Mouse (Mus musculus) intestine, embryonic 15.5 days (tissue): ENCODE measurements around the gene Mrpl21. TPM values are rescaled to one million over a fixed set of nuclear protein-coding genes. Genes with fewer than 3 reads are reported as not detected.

Source experiments
- ATAC-seq: fragments of 200-750 bp; cut with Nextera tagmentation; 2 replicates; pipeline ENCODE4 v1.8.0; 2017; ENCODE audit warnings: moderate TSS enrichment, moderate library complexity
- H3K27ac ChIP-seq: fragments of 300-500 bp; sonication (generic); 2 replicates; pipeline ENCODE4 v1.5.1; 2015; ENCODE audit warnings: mild to moderate bottlenecking, inconsistent platforms
- H3K27me3 ChIP-seq: fragments of 300-500 bp; sonication (generic); replicated peaks from 2 replicates; pipeline ENCODE4 v1.6.1; 2015; ENCODE audit warnings: inconsistent platforms
- H3K36me3 ChIP-seq: fragments of 300-500 bp; sonication (generic); 2 replicates; pipeline ENCODE4 v1.6.1; 2015; ENCODE audit warnings: inconsistent platforms
- H3K4me1 ChIP-seq: fragments of 300-500 bp; sonication (generic); replicated peaks from 2 replicates; pipeline ENCODE4 v1.6.1; 2015; ENCODE audit warnings: inconsistent platforms
- H3K4me2 ChIP-seq: fragments of 300-500 bp; sonication (generic); replicated peaks from 2 replicates; pipeline ENCODE4 v1.6.1; 2015; ENCODE audit warnings: mild to moderate bottlenecking, inconsistent platforms
- H3K4me3 ChIP-seq: fragments of 300-500 bp; sonication (generic); replicated peaks from 2 replicates; pipeline ENCODE4 v1.5.1; 2015; ENCODE audit warnings: inconsistent platforms
- H3K9ac ChIP-seq: fragments of 300-500 bp; sonication (generic); 2 replicates; pipeline ENCODE4 v1.6.1; 2015; ENCODE audit warnings: inconsistent platforms
- H3K9me3 ChIP-seq: fragments of 300-500 bp; sonication (generic); 2 replicates; pipeline ENCODE4 v1.6.1; 2016; ENCODE audit warnings: inconsistent platforms
- WGBS: fragments of 180-500 bp; shearing (Covaris S2); methylation state at CpG from one replicate; pipeline ENCODE4 v1.1.7; 2015; 5-methylcytosine and 5-hydroxymethylcytosine counted together
- polyA plus RNA-seq: library from polyadenylated mRNA; unstranded; fragments of >200 nt; fragmentation: Nextera tagmentation; extraction: Ambion mirVana; gene quantifications from 2 replicates; pipeline ENCODE4 v1.2.1, GENCODE M21; 2015

Mrpl21 gene
- polyA plus RNA-seq, 1 experiment from 2014 or later, result 138 TPM

DNA sequence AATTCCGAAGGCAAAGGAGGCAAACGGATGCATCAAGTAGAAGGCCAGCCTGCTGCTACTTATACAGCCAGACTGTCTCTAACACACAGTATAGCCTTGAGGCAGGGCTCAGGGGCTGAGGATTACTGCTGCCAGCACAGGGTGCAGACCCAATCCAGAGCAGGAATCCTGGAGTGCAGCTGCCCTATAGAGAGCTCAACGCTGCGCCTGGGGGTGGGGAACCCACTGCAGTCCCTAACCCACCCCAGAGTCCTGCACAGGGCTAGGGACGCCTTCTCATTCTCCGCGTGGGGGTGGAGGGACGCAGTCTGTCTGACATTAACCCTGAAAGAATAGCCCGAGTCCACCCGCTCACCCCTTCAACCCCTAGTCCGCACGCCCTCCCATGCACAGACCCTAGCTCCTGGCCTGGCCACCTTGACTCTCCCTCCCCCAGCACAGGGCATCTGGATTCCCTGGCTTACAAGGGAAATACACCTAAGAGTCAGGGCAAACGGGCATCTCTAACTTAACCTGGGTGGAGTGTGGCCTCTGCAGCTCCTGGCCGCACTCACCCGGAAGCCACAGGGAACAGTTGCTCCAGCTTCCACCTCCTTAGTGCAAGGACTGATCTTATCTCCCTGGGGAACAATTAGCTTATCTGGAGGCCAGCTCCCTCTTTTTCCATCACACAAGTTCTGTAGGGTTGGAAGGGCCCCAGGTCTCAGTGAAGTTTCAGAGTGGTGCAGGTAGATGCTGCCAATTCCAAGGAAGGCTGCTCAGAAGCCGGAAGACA, 24.7 kb downstream of the Mrpl21 start:
- Histone ChIP-seq H3K36me3 (no peaks in the 10 kb centered on the region), H3K4me3 (no peak overlapping the region), H3K4me1 (0 out of 2 replicates have a peak, but pooled peaks cover 5% of the 10 kb centered on the region), H3K27ac (0 out of 2 replicates have a peak overlapping the region, but pooled peaks have one; percentile 32), H3K4me2 (no peak overlapping the region), H3K27me3 (no peaks in the 10 kb centered on the region), H3K9me3 (no peaks in the 10 kb centered on the region), H3K9ac (no peak overlapping the region)
- WGBS, result 53% methylated on average over 16 of the region's 16 CpGs
- ATAC-seq, result peak; percentile 89

DNA sequence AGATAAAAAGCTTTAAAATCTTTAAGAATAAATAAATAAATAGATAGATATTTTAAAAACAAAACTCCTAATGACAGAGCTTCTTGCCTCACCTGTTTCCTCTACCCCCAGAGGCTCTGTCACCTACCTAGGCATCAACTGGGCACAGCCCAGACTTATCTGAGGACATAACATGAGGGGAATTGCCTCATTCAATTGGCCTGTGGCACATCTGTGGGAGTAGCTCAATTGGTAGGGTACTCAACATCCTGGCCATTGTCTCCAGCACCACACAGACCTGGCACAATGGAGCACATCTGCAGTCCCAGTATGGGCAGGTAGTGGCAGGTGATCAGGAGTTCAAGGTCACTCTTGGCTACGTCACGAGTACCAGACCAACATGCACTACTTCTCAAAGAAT, 36.6 kb downstream of the Mrpl21 start:
- no peak overlapping the region for H3K4me3 ChIP-seq
- no peaks in the 10 kb centered on the region for H3K27me3 ChIP-seq
- H3K9ac ChIP-seq, result no peak overlapping the region
- H3K27ac ChIP-seq, result peak overlapping the region; percentile 45; the same call in 1 of the 2 replicates
- H3K9me3 ChIP-seq, result no peaks in the 10 kb centered on the region
- H3K4me2 ChIP-seq, result 0 out of 2 replicates have a peak overlapping the region, but pooled peaks have one; percentile 35
- no peak for ATAC-seq
- 66% methylated on average over 2 of the region's 2 CpGs for WGBS
- no peaks in the 10 kb centered on the region for H3K36me3 ChIP-seq
- peaks cover 31% of the 10 kb centered on the region for H3K4me1 ChIP-seq

DNA sequence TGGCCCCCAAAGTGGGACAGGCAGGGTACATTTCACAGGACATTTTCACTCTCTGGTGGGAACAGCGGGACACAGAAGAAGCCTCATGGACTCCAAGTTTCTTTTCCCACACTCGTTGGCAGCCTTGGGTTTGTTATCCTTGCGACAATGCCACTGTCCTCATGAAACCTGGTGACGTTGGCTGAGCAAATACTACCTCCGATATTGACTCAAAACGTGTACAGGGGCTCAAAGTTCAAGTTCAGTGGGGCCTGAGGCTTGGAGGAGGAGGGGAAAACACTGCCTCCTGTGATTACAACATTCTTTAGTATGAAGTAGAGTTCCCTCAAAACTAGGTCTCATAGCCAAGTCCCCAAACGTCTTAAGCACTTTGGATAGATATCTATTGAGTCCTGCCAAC, 37.4 kb downstream of the Mrpl21 start:
- Histone ChIP-seq H3K4me2 (peak overlapping the region; percentile 35), H3K9me3 (no peaks in the 10 kb centered on the region), H3K4me3 (no peak overlapping the region), H3K9ac (no peak overlapping the region), H3K27me3 (no peaks in the 10 kb centered on the region), H3K4me1 (peaks cover 37% of the 10 kb centered on the region), H3K36me3 (no peaks in the 10 kb centered on the region), H3K27ac (peak overlapping the region; percentile 45)
- peak; percentile 33 for ATAC-seq
- 52% methylated on average over 7 of the region's 7 CpGs for WGBS

DNA sequence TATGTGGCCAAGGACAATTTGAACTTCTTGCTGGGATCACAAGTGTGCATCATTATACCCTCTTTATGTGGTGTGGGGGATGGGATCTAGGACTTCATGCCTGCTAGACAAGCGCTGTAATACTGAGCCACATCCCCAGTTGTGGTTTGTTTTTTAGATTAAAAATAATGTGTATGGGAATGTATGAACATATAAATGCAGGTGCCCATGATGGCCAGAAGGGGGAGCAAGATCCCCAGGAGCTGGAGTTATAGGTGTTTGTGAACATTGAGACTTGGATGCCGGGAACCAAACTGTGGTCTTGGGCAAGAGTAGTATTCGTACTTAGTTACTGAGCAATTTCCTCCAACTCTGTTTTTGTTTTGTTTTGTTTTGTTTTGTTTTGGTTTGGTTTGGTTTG, 38.1 kb downstream of the Mrpl21 start:
- WGBS, result 81% methylated on average over 3 of the region's 3 CpGs
- Histone ChIP-seq H3K4me2 (no peak overlapping the region), H3K9ac (no peak overlapping the region), H3K9me3 (no peaks in the 10 kb centered on the region), H3K4me3 (no peak overlapping the region), H3K36me3 (no peaks in the 10 kb centered on the region), H3K27ac (no peak overlapping the region), H3K27me3 (no peaks in the 10 kb centered on the region), H3K4me1 (peaks cover 40% of the 10 kb centered on the region)
- ATAC-seq, result no peak

DNA sequence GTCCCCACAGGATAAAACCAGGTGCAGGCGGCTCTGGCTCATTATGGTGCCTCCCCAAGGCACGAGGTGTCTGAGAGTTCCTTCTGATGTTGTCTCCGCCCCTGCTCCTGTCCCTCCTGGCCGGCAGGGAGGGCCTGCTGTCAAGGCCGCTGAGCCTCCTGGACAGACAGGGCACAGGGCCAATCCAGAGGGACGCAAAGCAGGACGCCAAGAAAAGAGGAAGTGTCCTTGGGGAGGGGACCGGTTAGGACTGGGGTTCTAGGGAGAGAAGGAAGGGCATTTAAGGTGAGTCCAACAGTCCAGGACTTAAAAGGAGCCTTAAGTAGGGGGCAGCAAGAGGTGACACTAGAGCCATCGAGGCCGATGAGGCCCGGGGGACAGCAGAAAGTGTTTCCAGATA, 38.9 kb downstream of the Mrpl21 start:
- H3K4me3 ChIP-seq, result peak overlapping the region; percentile 63; the same call in 1 of the 2 replicates
- no peaks in the 10 kb centered on the region for H3K27me3 ChIP-seq
- WGBS, result 9% methylated on average over 11 of the region's 11 CpGs
- H3K4me1 ChIP-seq, result peaks cover 48% of the 10 kb centered on the region
- no peak overlapping the region for H3K9ac ChIP-seq
- peak; percentile 21 for ATAC-seq
- H3K36me3 ChIP-seq, result no peaks in the 10 kb centered on the region
- peak overlapping the region; percentile 62; the same call in 1 of the 2 replicates for H3K27ac ChIP-seq
- peak overlapping the region; percentile 97 for H3K4me2 ChIP-seq
- H3K9me3 ChIP-seq, result no peaks in the 10 kb centered on the region

DNA sequence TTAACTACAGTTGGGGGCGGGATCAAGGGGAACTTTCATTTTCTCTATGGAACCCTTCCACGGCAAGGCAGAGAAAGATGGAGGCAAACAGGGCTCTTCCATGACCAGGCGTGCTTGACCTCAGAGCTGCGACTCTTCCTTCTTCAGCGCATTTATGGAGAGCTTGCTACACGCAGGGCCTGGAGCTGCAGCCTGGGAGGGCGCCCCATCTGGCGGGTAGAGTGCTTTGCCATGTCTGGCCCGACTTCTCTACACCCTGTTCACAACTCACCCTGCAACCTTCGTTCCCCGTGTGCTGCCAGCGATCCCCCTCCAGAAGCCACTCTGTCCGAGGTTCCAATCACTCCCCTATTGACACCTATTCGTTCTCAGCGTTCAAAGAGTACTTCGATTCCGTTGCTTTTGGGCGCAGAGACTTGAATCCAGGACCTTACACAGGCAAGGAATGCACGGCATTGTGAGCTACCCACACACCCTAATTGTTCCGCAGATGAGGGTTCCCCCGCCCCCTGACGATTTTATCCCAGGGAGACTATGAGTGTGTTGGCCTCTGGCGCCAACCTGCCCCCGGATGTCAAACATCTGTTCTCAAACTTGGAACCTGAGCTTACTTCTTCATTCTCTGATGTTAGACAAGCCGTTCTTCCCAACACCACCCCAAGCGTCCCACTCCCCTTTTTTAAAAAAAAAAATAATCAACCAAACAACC, 39.7 kb downstream of the Mrpl21 start, which contains the start of gene Cpt1a:
Gene Cpt1a, plus strand, starts transcription at position 74 of the 709 bp plus-strand sequence.
- 0 out of 2 replicates have a peak, but pooled peaks have one; percentile 7 for ATAC-seq

DNA sequence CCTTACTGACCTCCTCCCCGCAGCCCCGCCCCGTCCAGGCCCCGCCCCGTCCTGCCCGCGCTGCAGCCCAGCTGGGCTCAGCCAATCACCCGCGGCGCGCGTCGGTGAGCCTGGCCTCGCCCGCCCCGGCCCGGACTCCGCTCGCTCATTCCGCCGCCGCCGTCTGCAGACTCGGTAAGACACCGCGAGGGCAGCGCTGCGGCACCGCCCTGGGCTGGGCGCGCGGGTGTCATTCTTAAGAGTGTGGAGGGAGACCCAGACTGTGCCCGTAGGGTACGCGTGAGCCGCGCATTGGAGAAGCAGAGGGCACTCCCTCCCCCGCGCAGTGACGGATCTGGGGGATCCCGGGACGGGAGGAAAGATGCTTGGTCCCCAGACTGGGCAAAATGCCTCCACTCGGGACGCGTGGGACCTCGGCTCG, 40.5 kb downstream of the Mrpl21 start:
- H3K27ac ChIP-seq, result peak overlapping the region; percentile 94
- peak overlapping the region; percentile 63 for H3K4me3 ChIP-seq
- peak overlapping the region; percentile 97 for H3K4me2 ChIP-seq
- no peaks in the 10 kb centered on the region for H3K36me3 ChIP-seq
- no peaks in the 10 kb centered on the region for H3K27me3 ChIP-seq
- H3K9me3 ChIP-seq, result no peaks in the 10 kb centered on the region
- peak overlapping the region; percentile 63 for H3K9ac ChIP-seq
- ATAC-seq, result peak; percentile 82
- peaks cover 48% of the 10 kb centered on the region for H3K4me1 ChIP-seq
- WGBS, result under 1% methylated on average over 47 of the region's 47 CpGs

More for the DNA sequence above, 39.7 kb downstream of the Mrpl21 start, which contains the start of gene Cpt1a:
- 5% methylated on average over 26 of the region's 26 CpGs for WGBS
- Histone ChIP-seq H3K27ac (peak within 1 kb of the TSS; percentile 94), H3K36me3 (no peaks in the 10 kb centered on the region), H3K9ac (peak within 1 kb of the TSS; percentile 63; the same call in 1 of the 2 replicates), H3K4me3 (peak within 1 kb of the TSS; percentile 63), H3K4me2 (peak within 1 kb of the TSS; percentile 97), H3K4me1 (peaks cover 48% of the 10 kb centered on the region), H3K27me3 (no peaks in the 10 kb centered on the region), H3K9me3 (no peaks in the 10 kb centered on the region)

DNA sequence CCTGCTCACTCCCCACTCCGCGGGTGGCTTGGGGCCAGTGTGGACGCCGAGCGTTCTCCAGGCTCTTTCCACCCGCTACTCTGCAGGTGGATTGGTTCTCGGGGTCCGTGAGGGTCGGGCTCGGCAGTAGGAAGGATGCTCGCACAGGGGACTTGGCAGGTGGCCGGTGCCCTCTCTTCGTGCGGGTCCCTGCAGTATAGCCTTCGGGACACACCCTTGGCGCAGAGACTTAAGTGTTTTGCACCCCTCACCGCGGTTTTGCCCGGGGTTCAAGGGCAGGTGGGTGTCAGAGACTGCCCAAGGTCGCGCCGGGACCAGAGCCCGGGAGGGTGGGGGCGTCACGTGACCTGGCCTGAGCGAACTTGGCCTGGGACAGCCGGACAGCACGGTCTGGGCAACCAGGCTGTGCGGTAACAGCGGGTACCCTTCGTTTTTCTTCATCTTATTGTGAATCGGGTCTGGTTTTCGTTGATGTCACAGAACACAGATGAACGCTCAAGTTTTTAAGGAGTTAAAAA, 41.1 kb downstream of the Mrpl21 start:
- ATAC-seq, result peak; percentile 1; the same call in 1 of the 2 replicates
- peak overlapping the region; percentile 94 for H3K27ac ChIP-seq
- peaks cover 48% of the 10 kb centered on the region for H3K4me1 ChIP-seq
- peak overlapping the region; percentile 63 for H3K9ac ChIP-seq
- H3K27me3 ChIP-seq, result no peaks in the 10 kb centered on the region
- no peaks in the 10 kb centered on the region for H3K9me3 ChIP-seq
- no peaks in the 10 kb centered on the region for H3K36me3 ChIP-seq
- WGBS, result under 1% methylated on average over 34 of the region's 34 CpGs
- peak overlapping the region; percentile 63 for H3K4me3 ChIP-seq
- H3K4me2 ChIP-seq, result peak overlapping the region; percentile 97

DNA sequence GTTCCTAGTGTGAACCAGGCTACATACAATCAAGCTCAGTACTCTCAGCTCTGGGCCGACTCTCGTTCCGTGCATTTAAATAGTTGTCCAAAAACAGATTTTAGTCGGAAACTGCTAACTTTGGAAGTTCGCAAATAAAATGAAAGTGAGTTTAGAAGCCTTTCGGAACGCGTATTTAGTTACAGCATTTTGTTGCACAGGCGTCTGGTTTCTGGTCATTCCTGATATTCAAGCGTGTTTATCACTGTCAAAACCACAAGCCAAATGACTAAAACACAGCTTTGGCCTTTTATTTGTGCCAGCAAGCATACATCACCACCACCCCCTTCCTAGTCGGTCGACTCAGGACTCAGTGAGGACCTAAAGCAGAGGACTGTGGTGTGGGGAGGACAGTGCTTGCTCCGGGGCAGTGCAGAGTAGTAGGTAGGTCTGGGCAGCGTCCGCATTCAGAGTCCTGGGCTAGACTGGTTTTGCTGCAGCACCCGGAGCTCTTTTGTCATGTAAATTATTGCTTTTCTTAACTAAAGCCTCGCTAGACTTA, 41.6 kb downstream of the Mrpl21 start:
- peak overlapping the region; percentile 63 for H3K4me3 ChIP-seq
- no peaks in the 10 kb centered on the region for H3K27me3 ChIP-seq
- H3K9ac ChIP-seq, result peak overlapping the region; percentile 63
- H3K27ac ChIP-seq, result peak overlapping the region; percentile 94
- no peaks in the 10 kb centered on the region for H3K9me3 ChIP-seq
- peaks cover 47% of the 10 kb centered on the region for H3K4me1 ChIP-seq
- ATAC-seq, result no peak
- 4% methylated on average over 17 of the region's 17 CpGs for WGBS
- H3K4me2 ChIP-seq, result peak overlapping the region; percentile 97
- H3K36me3 ChIP-seq, result no peaks in the 10 kb centered on the region

DNA sequence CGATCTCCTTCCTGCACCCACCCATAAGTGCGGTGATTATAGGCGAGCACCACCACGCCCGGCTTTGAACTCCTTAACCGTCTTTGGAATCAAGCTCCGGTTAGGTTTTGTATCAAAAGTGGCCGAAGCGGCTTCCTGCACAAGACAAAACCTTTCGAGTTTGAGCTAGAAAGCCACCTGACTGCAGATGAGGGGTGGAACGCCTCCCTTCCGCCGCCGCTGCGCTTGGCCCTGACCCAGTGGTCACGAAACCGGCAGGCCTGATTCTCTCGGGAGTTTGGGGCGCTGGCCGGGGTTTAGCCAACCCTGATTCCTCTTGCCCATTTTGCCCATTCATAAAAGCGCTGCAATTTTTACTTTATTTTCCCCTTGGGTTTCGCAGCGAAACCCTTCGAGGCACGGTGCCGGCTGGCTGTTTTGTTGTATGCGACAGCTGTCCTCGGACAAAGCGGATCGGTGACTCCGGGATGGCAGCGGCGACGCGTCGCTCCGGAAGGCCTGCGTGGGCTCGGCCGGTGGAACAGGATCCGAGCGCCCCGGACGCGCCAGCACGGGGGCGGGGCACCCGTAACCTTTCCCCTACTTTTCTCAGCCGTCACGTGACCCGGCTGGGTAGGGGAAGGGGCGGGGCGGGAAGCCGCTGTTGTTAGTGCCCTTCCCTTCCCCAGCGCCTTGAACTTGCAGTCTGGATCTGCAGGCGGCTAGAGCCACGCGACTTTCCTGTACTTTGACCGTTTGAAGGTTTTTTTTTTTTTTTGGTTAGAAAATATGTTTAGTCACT, 42.4 kb downstream of the Mrpl21 start:
- H3K27me3 ChIP-seq, result no peaks in the 10 kb centered on the region
- ATAC-seq, result peak; percentile 81
- H3K9ac ChIP-seq, result peak overlapping the region; percentile 63
- WGBS, result under 1% methylated on average over 59 of the region's 59 CpGs
- peak overlapping the region; percentile 94 for H3K27ac ChIP-seq
- H3K36me3 ChIP-seq, result no peaks in the 10 kb centered on the region
- no peaks in the 10 kb centered on the region for H3K9me3 ChIP-seq
- H3K4me2 ChIP-seq, result peak overlapping the region; percentile 97
- H3K4me3 ChIP-seq, result peak overlapping the region; percentile 63
- peaks cover 41% of the 10 kb centered on the region for H3K4me1 ChIP-seq

DNA sequence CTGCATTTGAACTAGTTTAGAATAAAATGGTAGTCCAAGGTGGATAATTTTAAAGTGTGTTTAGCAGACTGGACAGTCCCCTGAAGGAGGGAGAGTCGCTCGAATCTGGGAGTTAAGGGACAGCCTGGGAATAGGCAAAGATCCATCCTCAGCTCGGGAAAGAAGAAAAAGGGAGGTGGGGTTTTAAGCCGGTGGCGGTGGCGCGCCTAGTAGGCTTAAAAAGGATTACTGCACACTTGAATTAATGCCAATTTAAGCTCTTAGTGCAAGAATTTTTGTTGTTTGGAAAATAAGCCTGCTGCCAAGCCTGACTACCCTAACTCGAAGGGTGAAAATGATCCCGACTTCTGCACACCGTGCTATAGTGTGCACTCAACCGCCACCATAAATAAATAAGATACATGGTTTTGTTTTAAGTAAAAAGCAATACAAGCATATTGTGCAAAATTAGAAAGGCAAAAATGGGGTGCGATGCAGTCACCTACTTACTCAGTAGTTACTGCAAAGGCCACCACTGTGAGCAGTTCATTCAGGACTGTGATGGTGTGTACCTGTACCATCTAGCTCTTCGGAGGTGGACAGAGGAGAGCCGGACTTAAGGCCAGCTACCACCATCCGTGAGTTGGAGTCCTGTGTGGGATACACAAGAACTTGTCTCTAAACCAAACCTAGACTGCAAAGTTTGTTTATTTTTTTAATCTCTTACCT, 43.2 kb downstream of the Mrpl21 start:
- no peaks in the 10 kb centered on the region for H3K36me3 ChIP-seq
- H3K4me3 ChIP-seq, result peak overlapping the region; percentile 63
- WGBS, result 30% methylated on average over 15 of the region's 15 CpGs
- ATAC-seq, result no peak; the same call in 1 of the 2 replicates
- H3K4me1 ChIP-seq, result peaks cover 41% of the 10 kb centered on the region
- H3K4me2 ChIP-seq, result peak overlapping the region; percentile 97
- H3K27ac ChIP-seq, result peak overlapping the region; percentile 94; the same call in 1 of the 2 replicates
- H3K27me3 ChIP-seq, result no peaks in the 10 kb centered on the region
- H3K9ac ChIP-seq, result no peak overlapping the region
- no peaks in the 10 kb centered on the region for H3K9me3 ChIP-seq
